Mouse (Mus musculus): Measurements from ENCODE around the gene Tm4sf19. TPM values are rescaled to one million over a fixed set of nuclear protein-coding genes. Genes with fewer than 3 reads are reported as not detected.

Gene Tm4sf19
- polyA plus RNA-seq, 1 experiment from 2014 or later: not detected

GRCm38 (mm10) chr16:32407730-32408129 is 7.4 kb downstream of the Tm4sf19 start:
- ATAC-seq (ENCODE audit: insufficient read depth, low FRiP score, low TSS enrichment): no peak
- no peak for DNase-seq (ENCODE audit: low spot score)
- H3K9me3 ChIP-seq (ENCODE audit: control insufficient read depth, low read length): no peaks in the 10 kb centered on the region
- H3K27me3 ChIP-seq (ENCODE audit: control insufficient read depth, insufficient read depth, low read length): no peaks in the 10 kb centered on the region
- H3K4me1 ChIP-seq (ENCODE audit: control insufficient read depth, insufficient read depth, low read length): no peaks in the 10 kb centered on the region
- no peaks in the 10 kb centered on the region for H3K36me3 ChIP-seq (ENCODE audit: control insufficient read depth, insufficient read depth, low read length)
- no peak overlapping the region for H3K9ac ChIP-seq (ENCODE audit: low read length)
- 82% methylated on average over 10 of the region's 10 CpGs for WGBS
- no peak overlapping the region for H3K4me2 ChIP-seq (ENCODE audit: low read depth)
- H3K4me3 ChIP-seq (ENCODE audit: low read depth, low read length): no peak overlapping the region
- no peak overlapping the region for H3K27ac ChIP-seq (ENCODE audit: low read depth, low read length)

DNA sequence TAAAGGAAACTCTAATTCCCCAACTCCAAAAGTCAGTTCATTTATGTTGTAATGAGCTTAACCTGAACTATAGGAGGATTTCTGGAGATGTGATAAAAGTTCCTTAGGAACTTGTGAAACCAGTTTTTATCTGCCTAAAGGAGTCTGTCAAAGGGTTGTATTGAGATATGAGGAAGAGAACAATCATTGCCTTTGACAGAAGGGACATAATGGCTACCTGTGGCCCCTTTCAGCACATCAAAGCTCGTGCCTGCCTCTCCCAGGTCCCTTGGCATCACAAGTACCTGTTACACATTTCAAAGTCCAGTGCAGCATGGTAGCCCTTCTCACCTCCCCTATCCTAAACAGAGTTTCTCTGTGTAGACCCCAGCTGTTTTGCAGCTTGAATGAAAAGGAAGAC is 17.2 kb downstream of the Tm4sf19 start:
- Histone ChIP-seq H3K9me3 (ENCODE audit: control insufficient read depth, low read length) (no peaks in the 10 kb centered on the region), H3K9ac (ENCODE audit: low read length) (no peak overlapping the region), H3K4me1 (ENCODE audit: control insufficient read depth, insufficient read depth, low read length) (peaks cover 2% of the 10 kb centered on the region; the same call in 1 of the 2 replicates), H3K4me2 (ENCODE audit: low read depth) (no peak overlapping the region), H3K27ac (ENCODE audit: low read depth, low read length) (no peak overlapping the region), H3K36me3 (ENCODE audit: control insufficient read depth, insufficient read depth, low read length) (no peaks in the 10 kb centered on the region), H3K27me3 (ENCODE audit: control insufficient read depth, insufficient read depth, low read length) (no peaks in the 10 kb centered on the region), H3K4me3 (ENCODE audit: low read depth, low read length) (no peak overlapping the region)
- ATAC-seq (ENCODE audit: insufficient read depth, low FRiP score, low TSS enrichment) (no peak), DNase-seq (ENCODE audit: low spot score) (no peak)
- 68% methylated on average over 1 of the region's 1 CpGs for WGBS

DNA sequence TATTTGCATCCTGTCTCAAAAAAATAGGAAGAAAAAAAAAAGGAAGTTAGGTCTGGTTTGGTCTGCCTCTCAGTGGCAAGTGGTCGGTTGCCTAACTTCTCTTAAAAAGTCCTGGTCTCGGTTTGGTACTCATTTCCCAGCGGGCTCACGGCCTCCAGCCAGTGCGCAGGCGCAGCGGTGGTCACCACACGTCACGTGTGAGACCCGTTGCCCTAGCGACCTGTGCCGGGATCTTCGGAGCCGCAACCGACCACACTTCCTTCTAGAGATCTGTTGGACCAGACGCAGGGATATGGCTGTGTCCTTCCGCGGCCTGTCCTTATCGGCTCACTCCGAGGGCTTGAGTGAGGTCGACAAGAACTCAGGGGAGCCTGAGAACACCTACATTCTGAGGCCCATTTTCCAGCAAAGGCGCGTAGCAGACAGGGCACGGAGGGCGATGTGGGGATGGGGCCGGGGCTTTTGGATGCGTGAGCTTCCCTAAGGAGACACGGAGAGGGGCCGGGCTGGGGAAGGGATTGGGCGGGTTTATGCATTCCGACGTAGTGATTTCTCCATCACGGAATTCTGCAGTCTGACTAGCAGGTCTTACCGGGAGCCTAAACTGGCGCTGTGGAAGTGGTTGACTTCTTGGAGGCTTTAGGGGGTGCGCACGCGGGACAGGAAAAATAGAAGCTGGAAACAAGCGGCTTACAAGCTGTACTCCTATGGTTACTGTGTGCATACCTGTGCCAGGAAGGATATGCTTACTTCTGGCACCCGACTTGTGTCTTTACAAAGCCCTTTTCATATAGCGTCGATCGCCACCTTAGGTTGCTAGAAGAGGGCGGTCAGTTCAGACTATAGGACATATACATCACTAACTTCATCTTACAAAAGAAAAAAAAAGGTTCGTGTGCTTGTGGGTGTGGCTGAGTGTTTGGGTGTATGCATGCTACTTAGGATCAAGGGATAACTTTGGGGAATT is 19.5 kb downstream of the Tm4sf19 start, which contains the start of gene Tctex1d2:
TSS of gene Tctex1d2 (plus strand) at position 186 of the 967 bp plus-strand sequence.
- peak; percentile 96 for ATAC-seq (ENCODE audit: insufficient read depth, low FRiP score, low TSS enrichment)

DNA sequence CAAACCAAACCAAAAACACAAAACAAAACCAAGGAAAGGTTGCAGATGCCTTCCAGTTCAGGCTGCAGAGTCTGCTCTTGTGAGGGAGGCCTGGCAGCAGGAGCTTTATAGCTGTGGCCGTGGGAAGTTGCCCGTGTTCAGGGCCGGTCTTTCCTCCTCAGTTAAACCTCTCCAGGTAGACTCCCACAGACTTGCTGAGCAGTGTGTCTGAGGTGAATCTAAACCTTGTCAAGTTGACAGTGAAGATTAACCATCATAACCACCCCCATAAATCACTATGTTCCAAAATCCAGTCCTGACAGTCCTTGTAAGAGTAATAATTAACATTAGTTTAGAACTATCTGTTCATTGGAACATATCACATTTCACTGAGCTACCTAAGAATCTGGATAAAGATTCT is 27.2 kb downstream of the Tm4sf19 start:
- no peaks in the 10 kb centered on the region for H3K9me3 ChIP-seq (ENCODE audit: control insufficient read depth, low read length)
- H3K36me3 ChIP-seq (ENCODE audit: control insufficient read depth, insufficient read depth, low read length): no peaks in the 10 kb centered on the region
- no peak overlapping the region for H3K27ac ChIP-seq (ENCODE audit: low read depth, low read length)
- H3K4me2 ChIP-seq (ENCODE audit: low read depth): no peak overlapping the region
- 79% methylated on average over 3 of the region's 3 CpGs for WGBS
- H3K27me3 ChIP-seq (ENCODE audit: control insufficient read depth, insufficient read depth, low read length): no peaks in the 10 kb centered on the region
- H3K9ac ChIP-seq (ENCODE audit: low read length): no peak overlapping the region
- H3K4me1 ChIP-seq (ENCODE audit: control insufficient read depth, insufficient read depth, low read length): peaks cover 10% of the 10 kb centered on the region; the same call in 1 of the 2 replicates
- DNase-seq (ENCODE audit: low spot score) (no peak), ATAC-seq (ENCODE audit: insufficient read depth, low FRiP score, low TSS enrichment) (no peak)
- H3K4me3 ChIP-seq (ENCODE audit: low read depth, low read length): no peak overlapping the region

More for the DNA sequence above, 19.5 kb downstream of the Tm4sf19 start, which contains the start of gene Tctex1d2:
- H3K36me3 ChIP-seq (ENCODE audit: control insufficient read depth, insufficient read depth, low read length): no peaks in the 10 kb centered on the region
- peak within 1 kb of the TSS; percentile 66 for H3K4me3 ChIP-seq (ENCODE audit: low read depth, low read length)
- H3K27ac ChIP-seq (ENCODE audit: low read depth, low read length): peak within 1 kb of the TSS; percentile 85
- 1% methylated on average over 45 of the region's 45 CpGs for WGBS
- peak; percentile 93 for DNase-seq (ENCODE audit: low spot score)
- peak within 1 kb of the TSS; percentile 64 for H3K4me2 ChIP-seq (ENCODE audit: low read depth)
- H3K27me3 ChIP-seq (ENCODE audit: control insufficient read depth, insufficient read depth, low read length): no peaks in the 10 kb centered on the region
- H3K9ac ChIP-seq (ENCODE audit: low read length): peak within 1 kb of the TSS; percentile 80
- H3K9me3 ChIP-seq (ENCODE audit: control insufficient read depth, low read length): no peaks in the 10 kb centered on the region
- H3K4me1 ChIP-seq (ENCODE audit: control insufficient read depth, insufficient read depth, low read length): peaks cover 2% of the 10 kb centered on the region; the same call in 1 of the 2 replicates

DNA sequence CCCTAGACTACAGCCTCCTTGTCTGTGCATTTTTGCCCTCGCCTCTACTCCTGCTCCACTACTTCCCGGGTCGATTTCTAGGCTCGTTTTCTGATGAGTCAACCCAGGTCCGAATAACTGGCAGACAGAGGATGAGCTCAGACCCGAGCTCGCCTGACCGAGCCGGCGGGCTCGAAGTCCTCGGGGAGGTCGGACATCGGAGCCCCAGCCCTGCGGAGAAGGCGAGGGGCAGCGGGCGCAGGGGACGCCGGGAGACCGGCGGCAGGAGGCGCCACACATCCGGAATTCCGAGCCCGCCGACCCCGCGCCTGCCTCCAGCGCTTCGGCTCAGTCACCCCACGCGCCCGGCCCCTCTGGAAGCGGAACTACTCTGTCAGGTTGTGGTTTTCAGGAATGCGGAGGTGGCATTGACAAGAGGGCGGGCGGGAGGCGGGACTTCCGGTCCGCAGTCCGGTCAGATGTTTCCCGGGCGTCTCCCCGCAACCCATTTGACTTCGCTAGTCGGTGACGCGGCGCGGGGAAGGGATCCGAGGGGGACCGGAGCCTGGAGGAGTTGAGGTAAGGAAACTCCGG is 30.3 kb downstream of the Tm4sf19 start, which contains the start of gene Pcyt1a:
TSS of gene Pcyt1a (plus strand) at position 448 of the 573 bp plus-strand sequence.
- Histone ChIP-seq H3K4me3 (ENCODE audit: low read depth, low read length) (peak within 1 kb of the TSS; percentile 79), H3K9ac (ENCODE audit: low read length) (peak within 1 kb of the TSS; percentile 82), H3K27me3 (ENCODE audit: control insufficient read depth, insufficient read depth, low read length) (no peaks in the 10 kb centered on the region), H3K9me3 (ENCODE audit: control insufficient read depth, low read length) (no peaks in the 10 kb centered on the region), H3K4me2 (ENCODE audit: low read depth) (peak within 1 kb of the TSS; percentile 92), H3K36me3 (ENCODE audit: control insufficient read depth, insufficient read depth, low read length) (no peaks in the 10 kb centered on the region), H3K4me1 (ENCODE audit: control insufficient read depth, insufficient read depth, low read length) (peaks cover 10% of the 10 kb centered on the region; the same call in 1 of the 2 replicates), H3K27ac (ENCODE audit: low read depth, low read length) (peak within 1 kb of the TSS; percentile 88)
- ATAC-seq (ENCODE audit: insufficient read depth, low FRiP score, low TSS enrichment) (peak; percentile 93), DNase-seq (ENCODE audit: low spot score) (peak; percentile 93)
- under 1% methylated on average over 54 of the region's 54 CpGs for WGBS

DNA sequence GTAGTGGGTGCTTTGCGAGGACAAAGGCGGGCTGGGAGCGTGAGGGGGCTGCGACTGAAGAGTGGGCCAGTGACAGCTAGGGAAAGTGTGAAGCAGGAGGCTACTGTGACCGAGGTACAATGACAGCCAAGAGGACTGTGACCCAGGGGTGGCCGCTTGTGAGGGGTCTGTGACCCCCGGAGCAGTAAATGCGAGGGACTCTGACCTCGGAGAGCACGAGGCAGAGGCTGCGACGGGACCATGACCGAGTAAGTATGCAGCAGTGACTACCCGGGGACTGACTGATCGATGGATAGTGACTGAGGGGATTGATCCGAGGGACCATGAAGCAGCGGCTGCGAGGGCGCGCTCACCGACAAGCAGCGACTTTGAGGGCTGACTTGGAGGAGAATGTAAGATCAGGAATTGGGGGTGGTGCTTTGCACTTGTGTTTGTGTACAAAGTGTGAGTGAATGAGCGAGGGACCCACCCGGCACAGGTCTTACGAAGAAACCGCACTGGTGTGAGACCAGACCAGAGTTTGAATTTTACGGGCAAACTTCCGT is 30.8 kb downstream of the Tm4sf19 start:
- Histone ChIP-seq H3K27ac (ENCODE audit: low read depth, low read length) (peak overlapping the region; percentile 88), H3K4me1 (ENCODE audit: control insufficient read depth, insufficient read depth, low read length) (peaks cover 10% of the 10 kb centered on the region; the same call in 1 of the 2 replicates), H3K27me3 (ENCODE audit: control insufficient read depth, insufficient read depth, low read length) (no peaks in the 10 kb centered on the region), H3K36me3 (ENCODE audit: control insufficient read depth, insufficient read depth, low read length) (no peaks in the 10 kb centered on the region), H3K4me2 (ENCODE audit: low read depth) (peak overlapping the region; percentile 92), H3K9me3 (ENCODE audit: control insufficient read depth, low read length) (no peaks in the 10 kb centered on the region), H3K9ac (ENCODE audit: low read length) (peak overlapping the region; percentile 82), H3K4me3 (ENCODE audit: low read depth, low read length) (peak overlapping the region; percentile 79)
- WGBS: 3% methylated on average over 28 of the region's 28 CpGs
- no peak; the same call in 1 of the 2 replicates for ATAC-seq (ENCODE audit: insufficient read depth, low FRiP score, low TSS enrichment)
- DNase-seq (ENCODE audit: low spot score): no peak

DNA sequence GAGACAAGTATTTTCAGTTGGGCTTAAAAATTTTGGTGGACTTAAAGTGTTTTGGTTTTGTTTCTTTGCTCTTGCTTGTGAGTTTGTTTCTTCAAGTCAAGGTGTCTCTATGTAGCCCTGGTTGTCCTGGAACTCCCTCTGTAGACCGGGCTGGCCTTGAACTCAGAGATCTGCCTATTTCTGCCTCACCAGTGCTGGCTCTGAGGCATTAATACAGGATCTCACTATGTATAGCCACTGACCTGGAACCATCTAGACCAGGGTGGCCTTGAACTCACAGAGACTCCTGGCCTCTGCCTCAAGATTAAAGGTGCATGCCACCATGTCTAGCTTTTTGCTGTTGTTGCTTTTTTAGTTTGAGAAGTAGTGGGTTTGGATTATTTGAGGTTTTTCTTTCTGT is 31.6 kb downstream of the Tm4sf19 start:
- peak overlapping the region; percentile 79; the same call in 1 of the 2 replicates for H3K4me3 ChIP-seq (ENCODE audit: low read depth, low read length)
- peak overlapping the region; percentile 92; the same call in 1 of the 2 replicates for H3K4me2 ChIP-seq (ENCODE audit: low read depth)
- no peak overlapping the region for H3K27ac ChIP-seq (ENCODE audit: low read depth, low read length)
- ATAC-seq (ENCODE audit: insufficient read depth, low FRiP score, low TSS enrichment): no peak
- WGBS: 78% methylated on average over 1 of the region's 1 CpGs
- no peak for DNase-seq (ENCODE audit: low spot score)
- H3K9ac ChIP-seq (ENCODE audit: low read length): no peak overlapping the region
- peaks cover 10% of the 10 kb centered on the region; the same call in 1 of the 2 replicates for H3K4me1 ChIP-seq (ENCODE audit: control insufficient read depth, insufficient read depth, low read length)
- H3K9me3 ChIP-seq (ENCODE audit: control insufficient read depth, low read length): no peaks in the 10 kb centered on the region
- no peaks in the 10 kb centered on the region for H3K27me3 ChIP-seq (ENCODE audit: control insufficient read depth, insufficient read depth, low read length)
- no peaks in the 10 kb centered on the region for H3K36me3 ChIP-seq (ENCODE audit: control insufficient read depth, insufficient read depth, low read length)

DNA sequence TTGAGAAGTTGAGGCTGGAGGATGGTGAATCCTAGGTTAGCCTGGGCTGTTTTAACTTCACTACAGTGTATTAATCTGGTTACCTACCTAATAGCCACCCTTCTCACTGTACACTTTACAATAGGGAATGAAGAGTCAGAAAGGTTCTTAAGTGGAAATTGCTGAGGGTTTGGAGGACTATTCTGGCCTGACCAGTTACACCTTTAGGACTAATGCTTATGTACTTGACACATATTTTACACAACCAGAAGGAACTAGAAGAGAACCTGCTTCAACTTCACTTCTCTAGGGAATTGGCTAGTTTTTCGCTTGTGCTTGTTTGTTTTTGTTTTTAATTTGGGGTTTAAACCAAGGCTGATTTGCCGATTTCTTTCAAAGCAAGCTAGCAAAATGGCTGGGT is 32.8 kb downstream of the Tm4sf19 start:
- H3K9ac ChIP-seq (ENCODE audit: low read length): no peak overlapping the region
- no peaks in the 10 kb centered on the region for H3K27me3 ChIP-seq (ENCODE audit: control insufficient read depth, insufficient read depth, low read length)
- no peak overlapping the region for H3K27ac ChIP-seq (ENCODE audit: low read depth, low read length)
- DNase-seq (ENCODE audit: low spot score): no peak
- no peak for ATAC-seq (ENCODE audit: insufficient read depth, low FRiP score, low TSS enrichment)
- 81% methylated on average over 2 of the region's 2 CpGs for WGBS
- peaks cover 10% of the 10 kb centered on the region; the same call in 1 of the 2 replicates for H3K4me1 ChIP-seq (ENCODE audit: control insufficient read depth, insufficient read depth, low read length)
- H3K4me2 ChIP-seq (ENCODE audit: low read depth): no peak overlapping the region
- no peaks in the 10 kb centered on the region for H3K36me3 ChIP-seq (ENCODE audit: control insufficient read depth, insufficient read depth, low read length)
- no peaks in the 10 kb centered on the region for H3K9me3 ChIP-seq (ENCODE audit: control insufficient read depth, low read length)
- no peak overlapping the region for H3K4me3 ChIP-seq (ENCODE audit: low read depth, low read length)
